Mouse (Mus musculus): ENCODE results near the gene Bcl6. TPM values are rescaled to one million over a fixed set of nuclear protein-coding genes. Genes with fewer than 3 reads are reported as not detected.

Bcl6 gene
- 0.35 and 0.50 TPM in 2 replicates for polyA plus RNA-seq (2014; fragmentation: Nextera tagmentation; extraction: Ambion mirVana)

DNA sequence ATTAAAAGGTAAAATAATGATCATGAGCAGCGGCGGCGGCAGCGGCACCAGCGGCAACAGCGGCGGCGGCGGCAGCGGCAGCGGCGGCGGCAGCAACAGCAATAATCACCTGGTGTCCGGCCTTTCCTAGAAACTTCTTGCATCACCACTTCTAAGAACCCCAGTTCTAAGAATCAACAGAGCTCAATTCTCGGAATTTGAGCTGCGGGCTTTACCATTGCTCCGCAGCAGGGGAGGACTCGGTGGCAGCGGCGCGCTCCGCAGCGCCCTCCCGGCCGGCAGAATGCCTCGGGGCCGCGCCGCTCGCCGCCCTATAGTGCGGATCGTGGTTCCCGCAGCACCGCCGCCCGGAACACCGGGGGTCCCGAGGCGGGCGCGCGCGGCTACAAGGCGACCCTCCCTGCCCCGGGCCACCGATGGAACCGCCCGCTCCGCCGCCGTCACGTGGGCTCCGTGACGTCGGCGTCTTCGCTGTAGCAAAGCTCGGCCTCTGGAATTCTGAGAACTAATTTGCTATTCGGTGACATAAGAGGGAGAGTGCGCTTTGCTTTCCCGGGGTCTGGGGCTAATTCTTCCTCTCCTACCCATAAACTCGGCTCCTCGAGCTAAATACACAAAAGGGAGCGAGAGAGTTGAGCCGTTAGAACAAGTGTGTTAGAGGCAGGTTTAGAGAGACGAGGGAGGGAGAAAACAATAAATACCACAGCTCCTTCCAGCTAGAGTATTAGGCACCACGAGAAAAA, at the start of gene Bcl6, which contains the start of gene Gm37419:
Gene Bcl6, minus strand, starts transcription at position 387 of the 743 bp plus-strand sequence.
Gene Gm37419, plus strand, starts transcription at position 17 of the 743 bp plus-strand sequence.
- peak within 1 kb of the TSS; percentile 99 for H3K4me2 ChIP-seq (replicated peaks)
- H3K36me3 ChIP-seq (replicated peaks; ENCODE audit: control insufficient read depth, insufficient read depth) = no peaks in the 10 kb centered on the region
- peak within 1 kb of the TSS; percentile 68 for H3K4me3 ChIP-seq (replicated peaks; ENCODE audit: low read length)
- DNase-seq (ENCODE audit: low spot score) (peak; percentile 93), ATAC-seq (ENCODE audit: low FRiP score) (peak; percentile 88)
- peak within 1 kb of the TSS; percentile 99 for H3K27ac ChIP-seq
- H3K4me1 ChIP-seq (replicated peaks; ENCODE audit: control insufficient read depth, insufficient read depth, low read length) = peaks cover 23% of the 10 kb centered on the region; the same call in 1 of the 2 replicates
- H3K9ac ChIP-seq = peak within 1 kb of the TSS; percentile 86
- no peaks in the 10 kb centered on the region for H3K9me3 ChIP-seq (ENCODE audit: control insufficient read depth, low read length)
- under 1% methylated on average over 64 of the region's 68 CpGs for WGBS
- peaks cover 29% of the 10 kb centered on the region for H3K27me3 ChIP-seq (ENCODE audit: control insufficient read depth, insufficient read depth, low read length)

DNA sequence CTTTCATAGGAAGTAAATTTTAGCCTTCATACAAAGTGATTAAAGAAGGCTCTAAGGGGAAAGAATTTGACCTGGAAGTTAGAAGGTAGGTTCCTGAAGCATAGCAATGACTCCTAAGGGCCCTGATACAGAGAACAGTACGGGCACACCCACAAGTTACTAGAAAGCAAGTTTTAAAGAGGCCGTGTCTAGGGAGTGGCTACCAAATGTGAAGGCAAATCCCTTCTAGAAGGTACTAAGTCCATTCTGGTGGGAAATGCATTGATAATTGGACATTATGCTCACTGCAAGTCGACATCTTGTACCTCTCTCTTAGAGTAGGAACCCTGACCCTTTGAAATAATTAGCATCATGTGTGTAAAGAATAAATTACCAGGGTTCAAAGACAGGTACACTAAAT, 47.7 kb upstream of the Bcl6 start:
- no peak for DNase-seq (ENCODE audit: low spot score)
- no peak overlapping the region for H3K9ac ChIP-seq
- 94% methylated on average over 3 of the region's 3 CpGs for WGBS
- no peak for ATAC-seq (ENCODE audit: low FRiP score)
- no peak overlapping the region for H3K4me3 ChIP-seq (replicated peaks; ENCODE audit: low read length)
- H3K27ac ChIP-seq = no peak overlapping the region
- no peaks in the 10 kb centered on the region for H3K4me1 ChIP-seq (replicated peaks; ENCODE audit: control insufficient read depth, insufficient read depth, low read length)
- no peak overlapping the region for H3K4me2 ChIP-seq (replicated peaks)
- H3K27me3 ChIP-seq (ENCODE audit: control insufficient read depth, insufficient read depth, low read length) = no peaks in the 10 kb centered on the region
- H3K36me3 ChIP-seq (replicated peaks; ENCODE audit: control insufficient read depth, insufficient read depth) = no peaks in the 10 kb centered on the region
- H3K9me3 ChIP-seq (ENCODE audit: control insufficient read depth, low read length) = no peaks in the 10 kb centered on the region

DNA sequence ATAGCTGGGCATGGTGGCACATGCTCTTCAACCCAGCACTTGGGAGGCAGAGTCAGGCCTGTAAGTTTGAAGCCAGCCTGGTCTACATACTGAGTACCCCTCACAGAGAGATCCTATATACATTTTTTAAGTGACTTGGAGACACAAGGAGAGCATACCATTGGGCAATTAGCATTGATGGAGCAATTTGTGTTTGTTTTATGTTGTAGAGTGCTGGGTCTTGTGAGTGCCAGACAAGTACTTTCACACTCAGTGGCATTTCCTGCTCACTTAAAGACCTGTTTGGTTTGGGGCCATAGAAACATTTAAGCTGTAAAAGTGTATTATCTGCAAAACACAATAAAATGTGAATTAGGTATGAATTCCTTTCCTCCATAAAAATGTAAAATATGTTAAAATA, 47.1 kb upstream of the Bcl6 start:
- no peaks in the 10 kb centered on the region for H3K36me3 ChIP-seq (replicated peaks; ENCODE audit: control insufficient read depth, insufficient read depth)
- no peak overlapping the region for H3K9ac ChIP-seq
- no peak for ATAC-seq (ENCODE audit: low FRiP score)

DNA sequence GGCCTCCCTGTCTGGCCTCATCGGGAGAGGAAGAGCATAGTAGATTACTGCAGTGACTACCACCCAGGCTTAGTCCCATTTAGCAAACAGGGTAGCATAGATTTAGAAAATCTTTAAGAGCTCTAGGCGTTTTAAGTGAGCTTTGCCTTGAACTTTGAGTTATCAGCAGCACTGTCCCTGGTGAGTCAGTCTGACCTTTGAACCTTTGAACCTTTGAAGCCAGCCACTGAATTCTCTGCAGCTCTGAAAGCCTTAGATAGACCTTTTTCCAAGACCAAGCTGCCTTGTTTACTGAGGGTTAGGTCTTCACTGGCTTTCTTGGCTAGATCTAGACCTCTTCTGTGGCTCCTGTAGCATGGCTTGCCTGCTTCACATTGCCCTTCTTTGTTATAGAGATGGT, 45.8 kb upstream of the Bcl6 start:
- H3K4me1 ChIP-seq (replicated peaks; ENCODE audit: control insufficient read depth, insufficient read depth, low read length) = no peaks in the 10 kb centered on the region
- no peak overlapping the region for H3K4me3 ChIP-seq (replicated peaks; ENCODE audit: low read length)
- no peak for ATAC-seq (ENCODE audit: low FRiP score)
- H3K4me2 ChIP-seq (replicated peaks) = no peak overlapping the region
- H3K27ac ChIP-seq = no peak overlapping the region
- H3K27me3 ChIP-seq (ENCODE audit: control insufficient read depth, insufficient read depth, low read length) = no peaks in the 10 kb centered on the region
- H3K9ac ChIP-seq = no peak overlapping the region
- no peak for DNase-seq (ENCODE audit: low spot score)
- H3K9me3 ChIP-seq (ENCODE audit: control insufficient read depth, low read length) = no peaks in the 10 kb centered on the region
- no peaks in the 10 kb centered on the region for H3K36me3 ChIP-seq (replicated peaks; ENCODE audit: control insufficient read depth, insufficient read depth)
- WGBS = 67% methylated on average over 2 of the region's 2 CpGs

More for the DNA sequence above, 47.1 kb upstream of the Bcl6 start:
- no peak overlapping the region for H3K4me3 ChIP-seq (replicated peaks; ENCODE audit: low read length)
- no peaks in the 10 kb centered on the region for H3K4me1 ChIP-seq (replicated peaks; ENCODE audit: control insufficient read depth, insufficient read depth, low read length)
- no peak overlapping the region for H3K27ac ChIP-seq
- no peak overlapping the region for H3K4me2 ChIP-seq (replicated peaks)
- no peaks in the 10 kb centered on the region for H3K9me3 ChIP-seq (ENCODE audit: control insufficient read depth, low read length)
- no peak for DNase-seq (ENCODE audit: low spot score)
- no peaks in the 10 kb centered on the region for H3K27me3 ChIP-seq (ENCODE audit: control insufficient read depth, insufficient read depth, low read length)

DNA sequence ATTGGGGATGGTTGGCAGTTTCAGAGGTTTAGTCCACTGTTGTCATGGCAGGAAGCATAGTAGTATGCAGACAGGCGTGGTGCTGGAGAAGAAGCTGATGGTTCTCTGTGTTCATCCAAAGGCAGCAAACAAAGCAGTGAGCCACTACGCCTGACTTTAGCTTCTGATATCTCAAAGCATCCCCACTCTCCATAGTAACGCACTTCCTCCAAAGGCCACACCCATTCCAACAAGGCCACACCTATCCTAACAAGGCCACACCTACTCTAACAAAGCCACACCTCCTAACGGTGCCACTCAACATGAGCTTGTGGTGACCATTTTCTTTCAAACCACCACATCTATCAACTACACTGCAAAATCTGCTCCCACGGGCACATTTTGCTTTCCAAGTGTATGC, 44.6 kb upstream of the Bcl6 start:
- Histone ChIP-seq H3K27me3 (ENCODE audit: control insufficient read depth, insufficient read depth, low read length) (no peaks in the 10 kb centered on the region), H3K4me1 (replicated peaks; ENCODE audit: control insufficient read depth, insufficient read depth, low read length) (no peaks in the 10 kb centered on the region), H3K9me3 (ENCODE audit: control insufficient read depth, low read length) (no peaks in the 10 kb centered on the region), H3K9ac (no peak overlapping the region), H3K27ac (no peak overlapping the region), H3K36me3 (replicated peaks; ENCODE audit: control insufficient read depth, insufficient read depth) (no peaks in the 10 kb centered on the region), H3K4me3 (replicated peaks; ENCODE audit: low read length) (no peak overlapping the region), H3K4me2 (replicated peaks) (no peak overlapping the region)
- DNase-seq (ENCODE audit: low spot score) (no peak), ATAC-seq (ENCODE audit: low FRiP score) (no peak)
- WGBS = 91% methylated on average over 5 of the region's 5 CpGs

DNA sequence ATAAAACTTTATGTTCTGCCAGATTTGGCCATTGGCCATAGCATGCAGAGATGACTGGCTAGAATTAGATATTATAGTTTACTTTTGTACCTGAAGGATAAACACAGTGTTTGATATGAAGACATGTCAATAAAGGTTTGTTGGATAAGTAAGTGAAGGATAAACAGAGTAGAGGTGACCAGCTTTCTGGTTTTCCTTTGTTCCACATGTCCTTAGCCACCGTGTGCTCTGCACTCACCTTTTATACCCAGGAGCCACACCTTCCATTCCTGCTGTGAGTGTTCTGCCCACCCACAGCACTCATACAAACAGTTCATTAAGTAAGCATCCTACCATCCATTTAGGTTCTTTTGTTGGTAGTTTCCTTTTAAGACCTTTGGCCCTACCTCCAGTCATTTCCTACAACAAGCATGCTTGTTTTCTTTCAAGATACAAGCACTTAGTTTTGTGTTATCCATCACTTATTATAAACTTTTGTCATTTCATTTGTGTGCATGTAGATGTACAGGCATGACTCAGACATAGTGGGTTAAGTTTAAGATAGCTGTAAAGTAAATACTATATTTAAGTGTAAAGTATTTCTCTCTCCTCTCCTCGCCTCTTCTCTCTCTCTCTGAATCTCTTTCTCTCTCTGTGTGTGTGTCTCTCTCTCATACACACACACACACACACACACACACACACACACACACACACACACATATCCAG, 41.5 kb upstream of the Bcl6 start:
- DNase-seq (ENCODE audit: low spot score) (no peak), ATAC-seq (ENCODE audit: low FRiP score) (no peak)
- no peaks in the 10 kb centered on the region for H3K9me3 ChIP-seq (ENCODE audit: control insufficient read depth, low read length)
- 76% methylated on average over 2 of the region's 2 CpGs for WGBS
- H3K4me3 ChIP-seq (replicated peaks; ENCODE audit: low read length) = no peak overlapping the region
- no peaks in the 10 kb centered on the region for H3K4me1 ChIP-seq (replicated peaks; ENCODE audit: control insufficient read depth, insufficient read depth, low read length)
- no peak overlapping the region for H3K9ac ChIP-seq
- H3K36me3 ChIP-seq (replicated peaks; ENCODE audit: control insufficient read depth, insufficient read depth) = no peaks in the 10 kb centered on the region
- H3K27ac ChIP-seq = no peak overlapping the region
- H3K4me2 ChIP-seq (replicated peaks) = no peak overlapping the region
- no peaks in the 10 kb centered on the region for H3K27me3 ChIP-seq (ENCODE audit: control insufficient read depth, insufficient read depth, low read length)

DNA sequence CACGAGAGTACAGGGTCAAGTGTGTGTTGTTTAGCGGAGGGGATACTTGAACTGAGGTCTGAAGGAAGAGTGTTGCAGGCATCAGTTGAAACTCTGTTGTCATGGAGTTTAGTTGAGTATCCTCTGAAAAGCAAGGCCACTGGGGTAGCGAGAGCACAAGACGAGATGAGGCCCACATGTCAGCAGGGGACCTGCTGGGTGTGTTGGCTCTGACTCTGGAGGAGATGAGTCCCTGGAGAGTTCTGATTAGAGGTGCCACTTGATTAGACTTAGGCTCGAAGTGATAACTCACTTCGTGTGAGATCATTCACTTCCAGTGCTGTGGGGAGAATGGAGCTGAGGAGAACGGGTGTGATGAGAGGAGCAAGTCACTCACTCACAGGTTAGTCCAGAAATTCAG, 36.8 kb upstream of the Bcl6 start:
- Histone ChIP-seq H3K9ac (no peak overlapping the region), H3K27ac (no peak overlapping the region), H3K27me3 (ENCODE audit: control insufficient read depth, insufficient read depth, low read length) (no peaks in the 10 kb centered on the region), H3K4me3 (replicated peaks; ENCODE audit: low read length) (no peak overlapping the region), H3K36me3 (replicated peaks; ENCODE audit: control insufficient read depth, insufficient read depth) (no peaks in the 10 kb centered on the region), H3K9me3 (ENCODE audit: control insufficient read depth, low read length) (no peaks in the 10 kb centered on the region), H3K4me1 (replicated peaks; ENCODE audit: control insufficient read depth, insufficient read depth, low read length) (no peaks in the 10 kb centered on the region), H3K4me2 (replicated peaks) (no peak overlapping the region)
- WGBS = 72% methylated on average over 7 of the region's 7 CpGs
- no peak for DNase-seq (ENCODE audit: low spot score)
- no peak for ATAC-seq (ENCODE audit: low FRiP score)

DNA sequence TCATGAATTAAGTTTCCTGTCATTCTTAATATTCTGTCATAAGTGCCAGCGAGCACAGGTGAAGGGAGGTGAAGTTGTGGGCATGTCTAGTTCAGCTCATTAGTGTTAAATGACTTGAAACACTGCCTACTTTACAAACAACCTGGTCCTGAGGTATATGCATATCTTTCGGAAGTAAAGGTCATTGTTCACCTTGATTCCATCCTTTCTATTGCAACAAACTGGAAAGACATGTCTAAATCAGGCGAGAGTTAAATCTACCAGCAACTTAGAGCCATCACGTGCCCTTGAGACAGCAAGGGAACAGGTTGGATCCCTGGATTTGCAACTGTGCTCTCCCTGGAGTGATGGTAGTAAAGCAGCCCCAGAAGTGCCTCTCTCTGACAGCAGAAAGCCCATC, 34.0 kb upstream of the Bcl6 start:
- no peaks in the 10 kb centered on the region for H3K36me3 ChIP-seq (replicated peaks; ENCODE audit: control insufficient read depth, insufficient read depth)
- H3K4me3 ChIP-seq (replicated peaks; ENCODE audit: low read length) = no peak overlapping the region
- ATAC-seq (ENCODE audit: low FRiP score) (no peak), DNase-seq (ENCODE audit: low spot score) (no peak)
- WGBS = 90% methylated on average over 4 of the region's 4 CpGs
- H3K9ac ChIP-seq = no peak overlapping the region
- H3K9me3 ChIP-seq (ENCODE audit: control insufficient read depth, low read length) = no peaks in the 10 kb centered on the region
- H3K27me3 ChIP-seq (ENCODE audit: control insufficient read depth, insufficient read depth, low read length) = no peaks in the 10 kb centered on the region
- H3K4me2 ChIP-seq (replicated peaks) = no peak overlapping the region
- no peaks in the 10 kb centered on the region for H3K4me1 ChIP-seq (replicated peaks; ENCODE audit: control insufficient read depth, insufficient read depth, low read length)
- H3K27ac ChIP-seq = no peak overlapping the region

DNA sequence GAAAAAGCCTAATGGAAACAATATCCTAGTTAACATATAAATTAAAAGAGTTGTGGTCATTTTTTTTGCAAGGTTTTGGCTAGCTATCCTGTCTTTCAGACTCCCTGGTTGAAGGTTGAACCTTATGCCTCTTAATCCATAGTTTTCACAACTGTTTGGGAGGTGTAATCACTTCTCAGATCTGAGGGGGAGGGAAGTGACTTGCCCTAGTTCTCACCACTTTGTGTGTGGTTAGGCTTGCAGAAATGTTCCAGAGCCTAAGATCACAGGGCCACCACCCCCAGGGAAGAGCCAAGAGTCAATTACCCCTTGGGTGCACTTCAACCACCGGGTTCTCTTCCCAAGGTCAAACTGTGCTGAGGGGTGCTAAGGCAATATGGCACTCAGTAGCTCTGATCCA, 33.1 kb upstream of the Bcl6 start:
- H3K36me3 ChIP-seq (replicated peaks; ENCODE audit: control insufficient read depth, insufficient read depth) = no peaks in the 10 kb centered on the region
- no peaks in the 10 kb centered on the region for H3K9me3 ChIP-seq (ENCODE audit: control insufficient read depth, low read length)
- H3K9ac ChIP-seq = no peak overlapping the region
- 84% methylated on average over 1 of the region's 1 CpGs for WGBS
- no peak for ATAC-seq (ENCODE audit: low FRiP score)
- no peak overlapping the region for H3K4me3 ChIP-seq (replicated peaks; ENCODE audit: low read length)
- no peak for DNase-seq (ENCODE audit: low spot score)
- H3K27ac ChIP-seq = no peak overlapping the region
- no peak overlapping the region for H3K4me2 ChIP-seq (replicated peaks)
- no peaks in the 10 kb centered on the region for H3K27me3 ChIP-seq (ENCODE audit: control insufficient read depth, insufficient read depth, low read length)
- H3K4me1 ChIP-seq (replicated peaks; ENCODE audit: control insufficient read depth, insufficient read depth, low read length) = no peaks in the 10 kb centered on the region

All from hindbrain, embryonic 14.5 days (tissue).